Mouse (Mus musculus) neural tube, postnatal 0 days (tissue): ENCODE data around the gene Olfr799. TPM values are rescaled to one million over a fixed set of nuclear protein-coding genes. Genes with fewer than 3 reads are reported as not detected.

Experiments used
- polyA plus RNA-seq: library from polyadenylated mRNA; unstranded; fragments of >200 nt; fragmentation: Nextera tagmentation; extraction: Ambion mirVana; gene quantifications from 2 replicates; pipeline ENCODE4 v1.2.1, GENCODE M21; 2015

The Olfr799 gene
- polyA plus RNA-seq = not detected in 2 replicates

DNA sequence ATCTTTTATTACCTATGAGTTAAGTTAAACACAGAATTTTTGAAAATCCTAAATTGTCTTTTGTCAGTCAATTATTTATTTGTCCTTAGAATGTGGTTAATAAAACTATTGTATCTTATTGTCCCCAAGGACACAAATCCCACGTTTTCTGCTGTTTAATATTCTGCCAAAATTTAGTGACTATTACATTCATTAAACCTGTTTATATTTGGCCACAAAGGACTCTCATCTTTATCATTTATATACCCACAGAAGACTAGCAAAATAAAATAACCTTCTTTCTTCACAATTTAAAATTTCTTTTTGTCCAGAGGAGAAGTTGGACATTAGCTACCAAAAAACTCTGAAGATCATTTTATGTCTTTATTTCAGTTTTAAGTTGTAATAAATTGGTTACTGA, at the start of gene Olfr799:
Gene Olfr799, plus strand, starts transcription at position 301 of the 400 bp plus-strand sequence.

DNA sequence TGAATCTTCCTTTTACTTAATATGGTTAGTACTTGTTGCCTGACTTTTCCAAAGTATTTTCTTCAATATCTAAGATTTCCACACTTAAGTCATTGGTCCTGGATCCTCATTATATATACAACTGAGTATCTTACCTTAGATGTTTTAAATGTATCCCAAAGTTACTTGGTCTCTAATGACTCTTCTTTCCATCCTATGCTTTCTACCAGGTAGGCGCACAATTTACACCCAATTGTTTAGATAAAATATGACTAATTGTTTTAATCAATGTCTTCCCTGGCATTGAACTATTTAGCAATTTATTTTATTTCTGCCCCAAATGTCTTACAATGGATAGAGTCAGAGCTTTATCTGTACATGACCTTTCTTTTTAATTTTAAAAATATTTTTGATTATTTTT, 24.8 kb upstream of the Olfr799 start, which contains the start of gene Olfr796:
Gene Olfr796, minus strand, starts transcription at position 101 of the 400 bp plus-strand sequence.

GRCm38 (mm10) chr10:129627834-129628233, 9.4 kb upstream of the Olfr799 start, which contains the start of gene Olfr798:
Gene Olfr798, minus strand, starts transcription at chr10:129627934.

GRCm38 (mm10) chr10:129657394-129657793, 20.1 kb downstream of the Olfr799 start, which contains the start of gene Olfr800:
Gene Olfr800, plus strand, starts transcription at chr10:129657694.

DNA sequence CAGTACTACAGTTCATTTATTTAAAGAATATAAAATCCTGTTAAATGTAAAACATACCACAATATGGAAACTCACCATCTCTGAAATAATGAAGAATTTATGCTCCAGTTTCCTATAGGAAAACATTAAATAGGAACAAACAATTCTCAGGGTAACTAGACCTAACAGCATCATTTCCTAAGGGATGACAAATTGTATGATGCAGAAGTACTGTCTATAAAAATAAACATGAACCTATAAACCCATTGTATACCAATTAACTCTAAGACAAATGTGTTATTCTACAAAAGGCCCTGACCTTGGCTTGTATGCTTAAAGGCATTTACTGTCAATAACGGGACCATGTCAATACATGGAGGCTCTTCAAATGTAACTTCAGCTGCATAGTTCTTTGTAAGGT, 36.5 kb downstream of the Olfr799 start, which contains the start of gene Olfr801:
Gene Olfr801, minus strand, starts transcription at position 101 of the 400 bp plus-strand sequence.

GRCm38 (mm10) chr10:129688069-129688468, 50.8 kb downstream of the Olfr799 start, which contains the start of gene Olfr802:
Gene Olfr802, minus strand, starts transcription at chr10:129688169.

DNA sequence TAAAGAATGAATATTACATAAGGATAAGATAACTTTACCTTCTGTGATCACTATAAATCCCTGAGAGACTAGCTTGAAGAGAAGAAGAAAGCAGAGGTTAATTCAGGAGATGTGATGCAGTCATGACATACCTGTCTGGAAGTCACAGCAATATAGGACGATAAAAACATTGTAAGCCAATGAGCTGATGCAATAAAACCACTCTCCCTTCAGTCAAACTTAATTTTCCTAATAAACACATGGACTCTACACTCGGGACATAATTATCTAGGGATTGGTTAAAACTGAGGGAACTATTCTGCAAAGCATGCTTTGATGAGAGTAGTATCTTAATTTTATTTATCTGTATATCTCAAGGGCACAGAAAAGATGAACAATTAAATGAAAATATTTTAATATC, 56.9 kb downstream of the Olfr799 start, which contains the start of gene Olfr803:
Gene Olfr803, minus strand, starts transcription at position 101 of the 400 bp plus-strand sequence.

Other genes starting within 250 kb of the Olfr799 start
- not detected in 2 replicates for gene Olfr785, start 232.1 kb upstream of the Olfr799 start, polyA plus RNA-seq
- not detected in 2 replicates for gene Olfr786, start 210.2 kb upstream of the Olfr799 start, polyA plus RNA-seq
- gene Olfr787, start 175.6 kb upstream of the Olfr799 start, polyA plus RNA-seq = not detected in 2 replicates
- not detected in 2 replicates for gene Olfr788, start 166.5 kb upstream of the Olfr799 start, polyA plus RNA-seq
- not detected in 2 replicates for gene Olfr789, start 152.7 kb upstream of the Olfr799 start, polyA plus RNA-seq
- not detected in 2 replicates for gene Olfr790, start 139.0 kb upstream of the Olfr799 start, polyA plus RNA-seq
- gene Olfr791, start 115.7 kb upstream of the Olfr799 start, polyA plus RNA-seq = not detected in 2 replicates
- gene Olfr792, start 98.3 kb upstream of the Olfr799 start, polyA plus RNA-seq = not detected in 2 replicates
- not detected in 2 replicates for gene Olfr794, start 69.8 kb upstream of the Olfr799 start, polyA plus RNA-seq
- not detected in 2 replicates for gene Olfr796, start 24.9 kb upstream of the Olfr799 start, polyA plus RNA-seq
- not detected in 2 replicates for gene Olfr798, start 9.6 kb upstream of the Olfr799 start, polyA plus RNA-seq
- gene Olfr800, start 20.2 kb downstream of the Olfr799 start, polyA plus RNA-seq = not detected in 2 replicates
- gene Olfr801, start 36.4 kb downstream of the Olfr799 start, polyA plus RNA-seq = not detected in 2 replicates
- gene Olfr802, start 50.7 kb downstream of the Olfr799 start, polyA plus RNA-seq = 0.04 and 0.08 TPM in 2 replicates
- gene Olfr803, start 56.8 kb downstream of the Olfr799 start, polyA plus RNA-seq = not detected in 2 replicates
- gene Olfr804, start 65.7 kb downstream of the Olfr799 start, polyA plus RNA-seq = not detected in 2 replicates
- gene Olfr805, start 91.9 kb downstream of the Olfr799 start, polyA plus RNA-seq = not detected in 2 replicates
- not detected in 2 replicates for gene Olfr806, start 104.4 kb downstream of the Olfr799 start, polyA plus RNA-seq
- gene Olfr807, start 120.3 kb downstream of the Olfr799 start, polyA plus RNA-seq = not detected in 2 replicates
- not detected in 2 replicates for gene Olfr808, start 128.0 kb downstream of the Olfr799 start, polyA plus RNA-seq
- not detected in 2 replicates for gene Olfr809, start 137.2 kb downstream of the Olfr799 start, polyA plus RNA-seq
- gene Olfr810, start 157.4 kb downstream of the Olfr799 start, polyA plus RNA-seq = not detected in 2 replicates
- not detected in 2 replicates for gene Olfr811, start 166.9 kb downstream of the Olfr799 start, polyA plus RNA-seq
- gene Olfr812, start 208.6 kb downstream of the Olfr799 start, polyA plus RNA-seq = not detected in 2 replicates
- gene Olfr813, start 217.9 kb downstream of the Olfr799 start, polyA plus RNA-seq = not detected in 2 replicates
- not detected in 2 replicates for gene Olfr814, start 242.4 kb downstream of the Olfr799 start, polyA plus RNA-seq